Mouse (Mus musculus): ENCODE results near the gene Ldlrad1.

Gene Ldlrad1

GRCm38 (mm10) chr4:107208880-107209279 lies at the start of gene Ldlrad1:
Gene Ldlrad1, plus strand, starts transcription at chr4:107209180.
- DNase-seq = no peak

DNA sequence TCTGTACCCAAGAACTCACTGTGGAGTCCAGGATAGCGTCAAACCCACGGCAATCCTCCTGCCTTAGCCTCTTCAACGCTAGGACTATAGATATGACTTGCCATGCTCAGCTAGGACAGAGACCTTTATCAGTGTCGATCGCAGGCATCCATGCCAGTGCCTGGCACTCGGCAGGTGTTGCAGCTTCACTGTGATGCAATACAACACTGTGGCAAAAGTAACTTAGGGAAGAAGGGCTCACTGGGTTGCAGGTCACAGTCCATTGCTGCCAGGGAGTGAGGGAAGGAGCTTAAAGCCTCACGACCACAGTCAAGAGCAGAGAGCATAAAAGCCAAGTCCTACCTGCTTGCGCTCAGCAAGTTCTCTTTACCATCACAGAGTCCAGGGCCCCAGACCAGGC lies 48.8 kb upstream of the Ldlrad1 start:
- no peak for DNase-seq

DNA sequence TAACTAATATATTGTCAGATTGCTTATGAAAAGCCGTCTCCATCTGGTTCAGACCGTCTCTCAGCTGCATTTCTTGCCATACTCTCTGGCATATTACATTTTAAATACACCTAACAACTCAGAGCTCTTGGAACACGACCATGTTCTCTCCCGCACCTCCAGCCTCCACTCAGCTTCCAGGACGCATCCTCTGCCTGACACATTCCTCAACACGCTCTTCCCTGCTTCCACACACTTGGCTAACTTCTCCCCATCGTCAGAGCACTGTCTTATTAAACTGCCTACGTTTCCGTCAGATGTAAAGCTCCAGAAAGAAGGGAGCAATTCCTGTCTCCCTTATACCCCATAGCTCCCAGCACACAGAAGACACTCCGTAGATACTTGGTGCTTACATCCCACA lies 45.6 kb upstream of the Ldlrad1 start:
- no peak for DNase-seq

- DNase-seq = peak; percentile 7 to 51
Measured at GRCm38 (mm10) chr4:107163756-107164587, 45.0 kb upstream of the Ldlrad1 start.

DNA sequence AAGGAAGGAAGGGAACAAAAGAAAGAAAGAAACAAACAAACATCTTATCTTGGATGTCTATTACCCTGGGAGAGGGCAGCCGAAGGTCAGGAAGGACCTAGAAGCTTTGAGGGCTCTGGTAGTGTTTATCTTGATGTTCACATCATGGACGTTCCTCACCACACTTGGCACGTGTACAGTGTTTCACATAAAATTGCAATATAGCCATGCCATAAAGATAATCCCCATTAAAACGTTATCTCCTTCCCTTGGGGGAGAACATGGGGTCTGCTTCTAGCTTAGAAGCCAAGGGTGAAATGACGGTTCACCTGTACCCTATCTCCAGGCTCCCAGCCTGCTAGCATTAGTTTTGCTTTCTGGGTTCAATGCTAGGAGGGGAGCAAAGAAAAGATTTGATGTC lies 42.3 kb upstream of the Ldlrad1 start:
- no peak for DNase-seq

GRCm38 (mm10) chr4:107167798-107168197 lies 41.2 kb upstream of the Ldlrad1 start:
- DNase-seq = no peak

DNA sequence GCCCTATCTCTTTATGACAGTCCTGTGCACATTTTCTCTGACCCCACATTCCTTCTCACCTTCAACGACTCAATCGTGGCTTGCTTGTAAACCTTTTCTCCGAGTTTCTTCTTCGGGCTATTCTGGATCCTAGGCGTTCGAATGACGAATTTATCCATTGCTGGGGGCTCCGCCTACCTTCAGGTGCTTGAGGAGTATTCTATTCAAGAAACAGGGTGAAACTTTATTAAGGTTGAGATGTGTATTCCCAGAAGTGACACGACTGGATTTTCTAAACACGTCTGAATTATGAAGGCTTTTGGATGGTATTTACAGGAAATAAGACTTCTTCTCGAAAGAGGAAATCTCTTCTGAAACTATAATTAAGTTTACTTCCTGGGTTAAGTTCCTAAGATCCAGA lies 31.5 kb upstream of the Ldlrad1 start:
- no peak for DNase-seq

DNA sequence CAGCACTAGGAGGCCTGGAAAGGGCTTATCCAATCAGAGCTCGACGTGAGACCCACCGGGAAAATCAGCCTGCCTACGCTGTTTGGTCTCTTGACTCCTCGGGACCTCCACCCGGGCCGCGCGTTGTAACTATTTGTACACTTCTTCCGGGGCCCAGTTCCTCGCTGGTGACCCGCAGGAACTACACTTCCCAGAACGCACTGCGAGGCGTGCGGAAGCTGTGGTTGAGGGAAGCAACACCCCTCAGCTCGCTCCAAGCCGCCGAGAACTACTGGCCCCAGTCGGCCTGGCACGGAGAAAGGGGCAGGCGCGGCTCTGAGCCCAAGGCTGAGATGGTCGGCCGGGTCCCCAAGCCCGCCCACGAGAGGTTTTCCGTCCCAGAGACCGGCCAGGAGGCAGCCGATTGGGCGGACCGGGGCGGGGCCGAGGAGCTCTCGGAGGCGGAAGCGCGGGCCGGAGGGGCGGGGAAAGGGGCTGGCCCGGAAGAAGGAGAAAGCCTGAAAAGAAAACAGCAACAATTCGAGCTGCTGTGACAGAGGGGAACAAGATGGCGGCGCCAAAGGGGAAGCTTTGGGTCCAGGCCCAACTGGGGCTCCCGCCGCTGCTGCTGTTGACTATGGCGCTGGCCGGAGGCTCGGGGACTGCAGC lies 30.7 kb upstream of the Ldlrad1 start, which contains the start of gene Tmem59:
Gene Tmem59, plus strand, starts transcription at position 218 of the 648 bp plus-strand sequence.
- DNase-seq = peak; percentile 93 to 97

DNA sequence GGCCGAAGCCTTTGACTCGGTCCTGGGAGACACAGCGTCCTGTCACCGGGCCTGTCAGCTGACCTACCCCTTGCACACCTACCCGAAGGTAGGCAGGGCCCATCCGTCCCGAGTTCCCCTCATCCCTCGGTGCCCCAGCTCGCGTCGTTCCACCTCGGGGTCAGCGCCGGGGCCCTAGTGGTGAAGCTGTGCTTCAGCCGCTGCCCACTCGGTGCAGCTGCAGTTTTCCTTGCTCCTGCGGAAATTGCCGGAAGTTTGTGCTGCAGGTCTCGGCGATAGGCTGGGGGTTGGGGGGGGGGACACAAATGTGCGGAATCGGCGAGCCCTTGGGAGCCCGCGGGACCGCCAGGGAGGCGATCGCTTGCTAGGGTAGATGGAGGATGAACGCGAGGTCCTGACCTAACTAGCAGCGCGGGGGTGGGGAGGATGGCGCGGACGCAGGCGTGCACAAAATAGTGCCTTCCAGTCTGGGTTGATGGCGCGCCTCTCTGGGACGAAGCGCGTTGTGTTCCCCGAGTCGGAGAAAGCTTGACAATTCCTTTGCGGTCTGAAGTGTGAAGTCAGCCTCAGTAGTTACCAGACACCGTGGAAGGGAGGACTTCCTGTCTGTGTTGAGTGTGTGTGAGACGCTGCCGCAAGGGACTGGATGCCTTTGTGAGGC lies 30.0 kb upstream of the Ldlrad1 start, which contains the start of gene Tceanc2:
Gene Tceanc2, minus strand, starts transcription at position 287 of the 661 bp plus-strand sequence.
- peak; percentile 44 to 54 for DNase-seq

GRCm38 (mm10) chr4:107179561-107179960 lies 29.4 kb upstream of the Ldlrad1 start:
- no peak for DNase-seq

GRCm38 (mm10) chr4:107180746-107181145 lies 28.2 kb upstream of the Ldlrad1 start:
- no peak for DNase-seq

DNA sequence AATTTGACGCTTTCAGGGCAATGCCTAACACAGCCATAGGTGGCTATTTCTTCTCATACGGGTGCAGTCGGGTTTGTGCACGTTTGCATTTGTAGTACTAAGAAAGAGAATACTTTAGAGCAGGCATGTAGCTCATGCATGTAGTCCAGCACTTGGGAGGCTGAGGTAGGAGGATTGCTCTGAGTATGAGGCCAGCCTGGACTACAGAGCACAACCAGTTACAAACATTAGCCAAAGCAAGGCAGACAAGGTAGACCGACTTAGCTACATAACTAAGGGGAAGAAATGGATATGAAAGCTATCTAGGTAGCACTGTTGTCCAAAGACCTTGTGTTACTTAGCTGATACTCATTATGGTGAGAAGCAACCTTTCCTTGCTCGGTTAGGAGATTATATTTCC lies 27.1 kb upstream of the Ldlrad1 start:
- DNase-seq = no peak

GRCm38 (mm10) chr4:107182796-107183195 lies 26.2 kb upstream of the Ldlrad1 start:
- DNase-seq = no peak

- no peak for DNase-seq
Measured at GRCm38 (mm10) chr4:107183203-107183602, 25.8 kb upstream of the Ldlrad1 start.

- DNase-seq = no peak
Measured at GRCm38 (mm10) chr4:107185703-107186102, 23.3 kb upstream of the Ldlrad1 start.

DNA sequence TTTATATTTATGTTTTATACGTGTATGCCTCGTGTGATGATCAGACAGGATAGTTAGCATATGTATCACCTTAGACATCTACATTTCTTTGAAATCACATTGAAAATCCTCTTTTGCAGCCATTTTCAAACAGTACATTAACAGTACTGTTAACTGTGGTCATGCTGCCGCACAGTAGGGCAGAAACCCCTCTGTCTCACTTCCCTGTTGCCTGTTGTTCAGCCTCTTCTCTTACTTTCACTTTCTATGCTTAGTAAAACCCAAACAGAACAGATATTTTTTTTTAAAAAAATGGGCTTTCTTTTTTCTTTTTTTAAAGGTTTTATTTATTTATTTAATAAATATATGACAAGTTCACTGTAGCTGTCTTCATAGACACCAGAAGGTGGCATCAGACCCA lies 15.1 kb upstream of the Ldlrad1 start:
- DNase-seq = no peak

DNA sequence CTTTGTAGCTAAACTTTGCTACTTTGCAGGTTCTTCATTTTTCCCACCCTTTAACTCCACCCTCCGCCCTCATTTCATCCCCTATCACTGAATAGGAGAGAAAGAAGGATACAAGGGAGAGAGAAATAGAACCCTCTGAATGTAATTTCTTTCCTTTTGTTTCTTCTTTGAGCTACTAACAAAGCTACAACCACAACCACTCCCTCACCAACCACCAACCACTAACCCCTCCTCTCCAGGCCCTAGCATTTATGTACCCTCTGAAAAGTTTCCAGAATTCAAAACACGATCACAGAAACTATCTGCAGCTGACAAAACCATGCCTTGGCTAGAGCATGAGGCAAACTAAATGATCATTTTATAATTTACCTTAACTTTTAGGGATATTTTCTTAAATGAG lies 12.5 kb upstream of the Ldlrad1 start:
- DNase-seq = no peak

- no peak for DNase-seq
Measured at GRCm38 (mm10) chr4:107198072-107198471, 10.9 kb upstream of the Ldlrad1 start.

- no peak for DNase-seq
Measured at GRCm38 (mm10) chr4:107201779-107202178, 7.2 kb upstream of the Ldlrad1 start.

- DNase-seq = no peak
Measured at GRCm38 (mm10) chr4:107203001-107203400, 6.0 kb upstream of the Ldlrad1 start.

- no peak for DNase-seq
Measured at GRCm38 (mm10) chr4:107207016-107207415, 2.0 kb upstream of the Ldlrad1 start.

DNA sequence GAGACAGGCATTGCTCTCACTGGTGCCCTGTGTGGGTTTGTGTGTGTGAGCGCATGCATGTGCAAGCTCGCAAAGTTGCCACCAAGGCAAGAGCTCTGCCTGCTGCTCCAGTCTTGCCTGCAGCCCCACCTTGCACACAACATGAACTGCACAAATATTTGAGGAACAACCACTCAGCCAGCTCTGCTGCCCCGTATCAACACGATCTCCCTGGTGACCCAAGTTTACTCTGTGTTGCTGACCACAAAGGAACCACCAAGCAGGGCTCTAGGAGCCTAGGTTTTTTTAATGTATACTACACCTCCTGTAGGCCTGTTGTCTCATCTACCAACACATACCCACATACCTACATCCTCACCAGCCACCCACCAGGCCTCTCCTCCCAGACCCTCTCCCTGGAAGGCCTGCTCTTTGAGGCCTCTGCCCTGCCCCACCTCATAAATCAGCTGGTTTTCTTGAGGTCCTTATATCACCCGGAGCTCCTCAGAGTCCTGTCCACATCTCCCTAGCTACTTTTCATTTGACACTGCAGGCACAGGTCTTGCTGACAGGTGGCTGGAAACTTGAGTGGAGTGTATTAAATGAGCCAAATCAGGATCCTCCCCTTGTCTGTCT lies 1.6 kb downstream of the Ldlrad1 start:
- no peak for DNase-seq

DNA sequence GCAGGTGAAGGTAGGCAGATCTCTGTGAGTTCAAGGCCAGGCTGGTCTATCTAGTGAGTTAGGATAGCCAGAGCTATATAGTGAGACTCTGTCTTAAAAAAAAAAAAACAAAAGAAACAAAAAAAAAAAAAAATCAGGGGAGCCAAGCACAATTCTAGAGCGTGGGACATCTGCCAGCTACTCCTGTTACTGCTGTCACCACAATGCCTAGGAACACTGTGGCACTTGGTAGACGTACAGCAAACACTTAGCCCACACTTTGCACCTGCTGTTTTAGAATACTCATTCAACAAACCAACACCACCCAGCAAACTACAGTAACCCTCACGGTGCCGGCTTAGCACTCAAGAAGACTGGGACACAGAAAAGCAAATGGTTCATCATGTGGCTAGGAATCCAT lies 2.5 kb downstream of the Ldlrad1 start:
- no peak for DNase-seq

Data from spleen, adult 18-20 months (tissue).